Mouse (Mus musculus) spleen, adult 2 months (tissue): ENCODE data around the gene Tunar. TPM values are rescaled to one million over a fixed set of nuclear protein-coding genes. Genes with fewer than 3 reads are reported as not detected.

ENCODE experiments used
- DNase-seq, 2 experiments: peaks; one replicate each; pipeline versions ENCODE4 v3.0.0 to v3.0.0-alpha.2; 2012 to 2021; ENCODE audit warnings: low spot score in 2 of 2, low read depth in 1 of 2
- H3K27ac ChIP-seq: fragments of 200-500 bp; 2 replicates; pipeline ENCODE4 v1.5.1; 2012; ENCODE audit warnings: low read length, inconsistent platforms; ENCODE audit not compliant: insufficient read depth
- H3K27me3 ChIP-seq: fragments of 200-500 bp; 2 replicates; pipeline ENCODE4 v1.6.1; 2012; ENCODE audit warnings: mild to moderate bottlenecking, moderate library complexity, low read length, inconsistent platforms; ENCODE audit not compliant: control insufficient read depth, insufficient read depth
- H3K36me3 ChIP-seq: fragments of 200-500 bp; 2 replicates; pipeline ENCODE4 v1.6.1; 2012; ENCODE audit warnings: mild to moderate bottlenecking, low read length, inconsistent platforms; ENCODE audit not compliant: control insufficient read depth, insufficient read depth
- H3K4me1 ChIP-seq: fragments of 200-500 bp; 2 replicates; pipeline ENCODE4 v1.6.1; 2011; ENCODE audit warnings: inconsistent platforms; ENCODE audit not compliant: control insufficient read depth, insufficient read depth, insufficient read length
- H3K4me3 ChIP-seq: fragments of 200-500 bp; 2 replicates; pipeline ENCODE4 v1.5.1; 2011; ENCODE audit warnings: mild to moderate bottlenecking, inconsistent platforms; ENCODE audit not compliant: insufficient read depth, insufficient read length; ENCODE audit errors: extremely low read depth
- CTCF ChIP-seq: fragments of 200-500 bp; IDR thresholded peaks from 2 replicates; pipeline ENCODE4 v1.5.1; 2011; ENCODE audit warnings: mild to moderate bottlenecking, inconsistent platforms; ENCODE audit not compliant: insufficient read depth, insufficient read length, insufficient replicate concordance; ENCODE audit errors: extremely low read depth
- POLR2A ChIP-seq: fragments of 200-500 bp; IDR thresholded peaks from 2 replicates; pipeline ENCODE4 v1.6.1; 2011; ENCODE audit warnings: low read depth, low read length, inconsistent platforms
- WGBS: fragments of 180-500 bp; shearing (Covaris S2); methylation state at CpG from one replicate; pipeline ENCODE4 v1.1.7; 2018; 5-methylcytosine and 5-hydroxymethylcytosine counted together
- polyA plus RNA-seq: library from polyadenylated mRNA; depleted of rRNA; stranded (reverse); fragments of >200 nt; gene quantifications from 2 replicates; pipeline ENCODE4 v1.2.3, GENCODE M21; 2012; rRNA removed

The Tunar gene
- not detected in 2 replicates for polyA plus RNA-seq

GRCm38 (mm10) chr12:105333570-105333969 lies at the start of gene Tunar:
TSS of gene Tunar (plus strand) at chr12:105333870.
- Histone ChIP-seq H3K27me3 (peaks cover 4% of the 10 kb centered on the region; the same call in 1 of the 2 replicates), H3K27ac (no peak within 1 kb of the TSS), H3K4me1 (no peaks in the 10 kb centered on the region; the same call in 1 of the 2 replicates), H3K36me3 (no peaks in the 10 kb centered on the region), H3K4me3 (no peak within 1 kb of the TSS)
- WGBS, result 90% methylated on average over 2 of the region's 2 CpGs
- TF ChIP-seq CTCF, result no peak
- no peak for TF ChIP-seq POLR2A
- DNase-seq, result no peak

- WGBS, result 67% methylated on average over 5 of the region's 5 CpGs
These were observed 21.1 kb upstream of the Tunar start for GRCm38 (mm10) chr12:105312571-105313035.

DNA sequence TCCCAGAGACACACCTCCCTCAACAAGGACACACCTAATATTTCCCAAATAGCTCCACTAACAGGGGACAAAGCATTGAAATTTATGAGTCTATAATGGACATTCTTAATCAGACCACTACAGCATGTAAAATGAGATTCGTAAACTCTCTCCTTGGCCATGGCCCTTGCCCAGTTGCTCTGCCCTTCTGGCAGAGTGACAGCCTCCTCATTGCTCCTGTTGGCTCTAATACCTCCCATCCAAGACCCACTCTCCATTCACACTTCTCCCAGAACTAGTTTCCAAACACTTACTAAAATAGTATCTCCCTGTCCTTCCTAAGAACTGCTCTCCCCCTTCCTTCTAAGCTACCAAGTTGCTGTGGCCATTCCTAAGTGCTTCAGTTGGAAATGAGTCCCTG lies 19.3 kb upstream of the Tunar start:
- DNase-seq, result no peak
- WGBS, result 90% methylated on average over 1 of the region's 1 CpGs
- no peak overlapping the region for H3K27ac ChIP-seq
- no peak overlapping the region for H3K4me3 ChIP-seq
- no peak for TF ChIP-seq POLR2A
- no peaks in the 10 kb centered on the region for H3K36me3 ChIP-seq
- no peaks in the 10 kb centered on the region for H3K4me1 ChIP-seq
- no peaks in the 10 kb centered on the region for H3K27me3 ChIP-seq

More at GRCm38 (mm10) chr12:105312571-105313035, 21.1 kb upstream of the Tunar start:
- Histone ChIP-seq H3K27ac (no peak overlapping the region), H3K36me3 (no peaks in the 10 kb centered on the region), H3K4me1 (no peaks in the 10 kb centered on the region), H3K27me3 (no peaks in the 10 kb centered on the region), H3K4me3 (no peak overlapping the region)
- no peak for TF ChIP-seq POLR2A
- no peak for TF ChIP-seq CTCF
- no peak for DNase-seq

GRCm38 (mm10) chr12:105322160-105322559 lies 11.5 kb upstream of the Tunar start:
- Histone ChIP-seq H3K4me1 (no peaks in the 10 kb centered on the region), H3K4me3 (no peak overlapping the region), H3K36me3 (no peaks in the 10 kb centered on the region), H3K27ac (no peak overlapping the region), H3K27me3 (no peaks in the 10 kb centered on the region)
- TF ChIP-seq POLR2A (no peak), CTCF (no peak)
- WGBS, result 31% methylated on average over 6 of the region's 6 CpGs
- DNase-seq, result no peak

- Histone ChIP-seq H3K4me1 (no peaks in the 10 kb centered on the region), H3K27ac (no peak overlapping the region), H3K4me3 (no peak overlapping the region), H3K36me3 (no peaks in the 10 kb centered on the region), H3K27me3 (no peaks in the 10 kb centered on the region)
- WGBS, result 56% methylated on average over 5 of the region's 5 CpGs
- TF ChIP-seq POLR2A, result no peak
- TF ChIP-seq CTCF, result no peak
- no peak for DNase-seq
These were observed 6.6 kb upstream of the Tunar start for GRCm38 (mm10) chr12:105327051-105327450.

GRCm38 (mm10) chr12:105328396-105328795 lies 5.3 kb upstream of the Tunar start:
- H3K4me1 ChIP-seq, result no peaks in the 10 kb centered on the region
- no peak for DNase-seq
- H3K27ac ChIP-seq, result no peak overlapping the region
- TF ChIP-seq CTCF, result no peak
- TF ChIP-seq POLR2A, result no peak
- 64% methylated on average over 11 of the region's 11 CpGs for WGBS
- no peaks in the 10 kb centered on the region for H3K27me3 ChIP-seq
- no peaks in the 10 kb centered on the region for H3K36me3 ChIP-seq
- no peak overlapping the region for H3K4me3 ChIP-seq

DNA sequence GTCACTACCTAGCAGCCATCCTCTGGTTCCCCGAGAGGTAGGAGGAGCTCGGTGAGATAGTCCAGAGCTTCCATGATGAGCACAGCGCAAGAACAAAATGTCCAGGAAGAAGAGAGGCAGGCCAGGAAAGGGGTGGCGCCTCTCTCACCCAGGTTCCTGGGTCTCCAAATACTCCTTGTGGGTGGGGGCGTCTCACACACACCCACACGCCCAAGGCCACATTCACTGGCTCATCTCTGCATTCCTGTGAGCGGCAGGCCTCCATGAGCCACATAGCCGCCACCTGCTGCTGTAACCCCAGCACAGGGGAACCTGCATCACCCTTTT lies 2.4 kb downstream of the Tunar start:
- TF ChIP-seq POLR2A, result no peak
- TF ChIP-seq CTCF, result no peak
- Histone ChIP-seq H3K4me3 (no peak overlapping the region), H3K27me3 (peaks cover 4% of the 10 kb centered on the region; the same call in 1 of the 2 replicates), H3K36me3 (no peaks in the 10 kb centered on the region), H3K4me1 (no peaks in the 10 kb centered on the region; the same call in 1 of the 2 replicates), H3K27ac (no peak overlapping the region)
- WGBS, result 33% methylated on average over 8 of the region's 8 CpGs
- DNase-seq, result no peak
